Mouse (Mus musculus): ENCODE data around the gene Ggta1.

Gene Ggta1

GRCm38 (mm10) chr2:35462791-35463281 lies at the start of gene Ggta1:
Gene Ggta1 (minus strand): TSS chr2:35463231.
- in situ Hi-C loops (cut with MboI; ENCODE audit: unreplicated experiment in 2 of 2): loop anchor here (5.0 kb wide), 1 partner anchor 34 kb away; no protein-coding TSS in a partner anchor

- in situ Hi-C loops (cut with MboI; ENCODE audit: unreplicated experiment in 2 of 2): loop anchor here in 1 of 2 experiments (5.0 to 10.0 kb wide), 3 partner anchors 115 to 287 kb away; partner anchors contain the start of gene 4930402F06Rik
These were observed 49.2 kb upstream of the Ggta1 start for GRCm38 (mm10) chr2:35512226-35512625.

DNA sequence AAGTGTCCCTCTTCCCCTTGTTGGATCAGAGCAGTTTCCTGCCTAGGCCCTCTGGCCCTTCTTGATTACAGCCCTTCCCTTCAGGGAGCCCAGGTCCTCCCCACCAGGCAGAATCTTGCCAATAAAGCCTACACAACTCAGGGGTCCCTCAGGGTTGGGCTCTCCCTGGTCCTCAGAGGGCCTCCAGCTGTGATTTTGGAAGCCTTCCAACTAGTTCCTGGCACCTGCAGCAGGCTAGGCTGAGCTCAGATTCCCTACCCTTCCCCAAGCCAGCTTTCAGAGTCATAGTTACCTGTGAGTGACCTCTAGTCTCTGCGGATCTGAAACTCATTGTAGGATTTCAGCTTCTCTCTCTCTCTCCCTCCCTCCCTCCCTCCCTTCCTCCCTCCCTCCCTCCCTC lies 47.9 kb upstream of the Ggta1 start:
- in situ Hi-C loops (cut with MboI; ENCODE audit: unreplicated experiment in 2 of 2): loop anchor here in 1 of 2 experiments (5.0 to 10.0 kb wide), 3 partner anchors 114 to 286 kb away; partner anchors contain the start of gene 4930402F06Rik

DNA sequence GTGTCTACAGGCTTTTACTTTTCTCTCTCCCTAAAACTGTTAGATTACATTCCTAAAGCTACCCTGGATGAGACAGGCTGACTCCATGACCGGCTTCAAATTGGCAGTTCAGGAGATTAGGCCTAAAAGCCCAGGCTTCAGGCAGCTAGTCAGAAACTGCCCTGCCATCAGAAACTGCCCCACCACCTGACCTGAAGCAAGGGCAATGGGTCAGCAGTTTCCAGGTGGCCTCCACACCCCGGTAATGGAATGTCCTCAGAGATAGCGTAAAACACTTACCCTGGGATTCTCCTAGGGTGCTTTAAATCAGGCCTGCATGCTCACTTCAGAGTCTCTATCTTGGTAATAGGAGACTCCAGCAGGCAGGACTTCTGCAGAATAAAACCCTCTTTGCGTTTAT lies 46.9 kb upstream of the Ggta1 start:
- in situ Hi-C loops (cut with MboI; ENCODE audit: unreplicated experiment in 2 of 2): loop anchor here (5.0 to 10.0 kb wide), 5 partner anchors 65 to 295 kb away; partner anchors contain the start of gene 4930402F06Rik (in 1 of the 2)

DNA sequence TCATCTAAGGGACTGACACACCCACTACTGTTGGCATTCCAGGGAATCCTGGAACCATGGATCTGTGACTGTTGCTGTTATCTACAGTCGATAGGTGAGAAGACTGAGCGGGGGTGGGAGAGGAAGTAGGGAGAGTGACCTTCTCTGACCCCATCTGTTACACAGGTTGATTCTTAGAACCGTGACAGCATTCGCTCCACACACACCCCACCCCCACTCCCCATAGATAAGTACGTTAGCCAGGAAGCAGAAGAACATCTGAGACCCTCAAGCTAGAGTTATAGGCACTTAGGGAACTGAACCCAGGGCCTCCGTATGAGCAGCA lies 46.3 kb upstream of the Ggta1 start:
- in situ Hi-C loops (cut with MboI; ENCODE audit: unreplicated experiment in 2 of 2): loop anchor here in 1 of 2 experiments (10.0 kb wide), 2 partner anchors 65 to 295 kb away; no protein-coding TSS in a partner anchor

GRCm38 (mm10) chr2:35508597-35509342 lies 45.7 kb upstream of the Ggta1 start:
- in situ Hi-C loops (cut with MboI; ENCODE audit: unreplicated experiment in 2 of 2): loop anchor here in 1 of 2 experiments (10.0 kb wide), 2 partner anchors 64 to 294 kb away; no protein-coding TSS in a partner anchor

DNA sequence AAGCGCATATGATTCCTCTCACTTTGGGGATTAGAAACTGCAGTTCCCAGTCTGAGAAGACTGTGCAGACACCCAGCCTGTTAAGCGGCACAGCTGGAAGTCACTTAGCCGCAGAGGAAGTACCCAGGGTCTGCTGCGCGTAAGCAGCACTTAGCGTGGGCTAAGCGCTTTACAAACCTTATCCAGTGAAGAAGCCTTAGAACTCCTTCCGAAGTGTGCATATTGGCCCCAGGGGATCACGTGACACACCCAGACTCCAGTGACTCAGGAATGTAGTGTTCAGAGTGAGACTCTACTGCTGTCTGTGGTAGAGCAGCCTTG lies 44.1 kb upstream of the Ggta1 start:
- in situ Hi-C loops (cut with MboI; ENCODE audit: unreplicated experiment in 2 of 2): loop anchor here in 1 of 2 experiments (10.0 kb wide), 2 partner anchors 62 to 292 kb away; no protein-coding TSS in a partner anchor

DNA sequence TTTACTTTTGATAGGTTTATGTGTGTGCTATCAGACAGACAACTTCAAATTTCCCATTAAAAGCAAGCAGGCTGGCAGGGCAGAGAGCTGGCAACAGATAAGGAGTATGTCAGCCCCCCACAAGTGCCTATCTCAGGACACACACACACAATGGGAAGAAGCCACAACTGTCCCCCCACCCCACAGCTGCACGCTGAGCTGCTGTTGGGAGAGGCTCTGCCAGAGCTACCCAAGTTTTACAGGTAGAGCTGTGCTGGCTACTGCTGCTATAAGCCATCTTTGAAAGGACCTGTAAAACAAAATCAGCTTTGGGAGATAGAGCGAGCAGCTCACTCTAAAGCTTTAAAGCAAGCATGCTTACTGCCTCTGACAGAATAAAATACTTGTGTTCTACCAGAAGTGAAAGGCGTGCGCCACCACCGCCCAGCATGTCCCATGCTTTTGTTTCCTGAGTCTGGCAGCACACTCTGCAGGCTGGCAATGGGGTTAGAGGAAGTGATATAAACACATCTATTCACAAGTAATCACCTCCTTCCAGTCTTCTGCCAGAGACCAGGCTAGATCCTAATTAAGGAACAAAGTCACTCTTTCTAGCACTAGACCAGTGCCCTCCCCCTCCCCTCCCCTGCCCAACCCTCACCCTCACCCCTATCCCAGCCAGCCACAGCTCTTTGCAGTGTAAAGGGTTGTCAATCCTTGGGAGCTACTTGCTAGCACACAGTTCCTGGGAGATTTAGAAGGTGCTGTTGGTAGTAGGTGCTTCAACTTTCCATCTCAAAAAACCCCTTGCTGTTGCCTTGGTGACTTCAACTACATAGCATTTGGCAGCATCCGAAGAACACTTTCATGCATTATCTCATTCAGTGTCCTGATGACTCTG lies 43.5 kb upstream of the Ggta1 start:
- in situ Hi-C loops (cut with MboI; ENCODE audit: unreplicated experiment in 2 of 2): loop anchor here in 1 of 2 experiments (10.0 kb wide), 2 partner anchors 62 to 292 kb away; no protein-coding TSS in a partner anchor

GRCm38 (mm10) chr2:35505519-35506286 lies 42.7 kb upstream of the Ggta1 start:
- in situ Hi-C loops (cut with MboI; ENCODE audit: unreplicated experiment in 2 of 2): loop anchor here in 1 of 2 experiments (10.0 kb wide), 2 partner anchors 61 to 291 kb away; no protein-coding TSS in a partner anchor

DNA sequence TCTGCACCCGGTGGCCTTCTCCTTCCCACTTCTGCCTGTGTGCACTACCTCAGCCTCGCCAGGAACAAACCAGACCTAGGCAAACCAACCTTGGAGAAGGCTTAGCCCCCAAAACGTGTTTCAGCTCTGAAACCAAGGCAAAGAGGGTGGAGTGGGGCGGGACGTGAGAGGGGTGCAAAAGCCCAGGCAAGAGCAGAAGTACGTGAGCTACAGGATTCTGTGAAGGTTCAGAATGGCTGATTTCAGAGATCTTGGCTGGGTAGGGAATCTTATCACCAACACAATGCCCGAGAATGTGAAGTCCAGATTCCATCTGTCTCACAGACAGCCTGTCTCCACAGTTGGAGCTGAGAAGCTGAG lies 41.4 kb upstream of the Ggta1 start:
- in situ Hi-C loops (cut with MboI; ENCODE audit: unreplicated experiment in 2 of 2): loop anchor here in 1 of 2 experiments (10.0 kb wide), 2 partner anchors 60 to 290 kb away; no protein-coding TSS in a partner anchor

- in situ Hi-C loops (cut with MboI; ENCODE audit: unreplicated experiment in 2 of 2): loop anchor here in 1 of 2 experiments (10.0 kb wide), 2 partner anchors 59 to 289 kb away; no protein-coding TSS in a partner anchor
These were observed 40.8 kb upstream of the Ggta1 start for GRCm38 (mm10) chr2:35503723-35504416.

DNA sequence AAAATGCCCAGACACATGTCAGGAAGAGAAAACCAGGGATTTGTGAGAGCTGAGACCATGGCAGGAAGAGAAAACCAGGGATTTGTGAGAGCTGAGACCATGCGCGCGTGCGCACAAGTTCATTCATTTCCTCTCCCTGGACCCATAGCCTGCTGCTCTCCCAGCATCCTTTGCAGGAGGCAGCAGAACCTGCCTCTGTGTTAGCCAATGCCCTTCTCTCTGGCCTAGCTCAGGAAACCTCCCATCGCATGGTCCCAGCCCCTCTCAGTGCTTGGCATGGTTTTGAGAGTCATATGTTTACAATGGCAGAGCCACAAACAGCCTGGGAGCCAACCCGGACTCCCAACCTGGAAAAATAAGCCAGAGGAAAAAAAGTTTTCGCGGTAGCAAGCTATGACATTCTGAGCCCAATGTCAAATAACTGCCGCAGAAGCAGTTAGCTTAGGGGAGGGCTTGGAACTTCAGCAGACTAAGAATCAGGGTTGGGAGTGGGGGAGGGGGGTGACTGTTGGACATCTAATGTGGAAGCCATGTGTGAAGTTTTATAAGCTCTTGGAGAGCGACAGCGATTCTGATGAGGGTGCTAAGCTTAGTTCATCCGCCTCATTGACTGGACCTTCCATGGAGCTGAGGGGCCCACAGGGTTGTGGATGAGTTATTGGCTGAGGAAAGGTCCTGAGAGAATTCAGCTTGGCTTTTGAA lies 40.1 kb upstream of the Ggta1 start:
- in situ Hi-C loops (cut with MboI; ENCODE audit: unreplicated experiment in 2 of 2): loop anchor here in 1 of 2 experiments (10.0 kb wide), 2 partner anchors 58 to 288 kb away; no protein-coding TSS in a partner anchor

DNA sequence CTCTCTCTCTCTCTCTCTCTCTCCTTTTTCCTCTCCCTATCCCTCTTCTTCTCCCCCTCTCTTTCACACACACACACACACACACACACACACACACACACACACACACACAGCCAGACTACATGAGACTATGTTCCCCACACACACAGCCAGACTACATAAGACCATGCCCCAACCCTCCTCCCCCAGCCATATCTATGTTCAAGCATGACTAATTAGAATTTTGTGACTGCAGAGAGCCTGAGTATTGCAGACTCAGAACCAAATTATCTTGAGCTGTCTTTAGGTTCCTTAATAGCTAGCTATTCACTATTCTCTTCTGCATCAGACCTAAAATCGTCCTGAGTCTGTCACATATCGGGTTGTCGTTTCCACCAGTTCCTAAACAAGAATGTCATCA lies 39.5 kb upstream of the Ggta1 start:
- in situ Hi-C loops (cut with MboI; ENCODE audit: unreplicated experiment in 2 of 2): loop anchor here in 1 of 2 experiments (10.0 kb wide), 2 partner anchors 58 to 288 kb away; no protein-coding TSS in a partner anchor

DNA sequence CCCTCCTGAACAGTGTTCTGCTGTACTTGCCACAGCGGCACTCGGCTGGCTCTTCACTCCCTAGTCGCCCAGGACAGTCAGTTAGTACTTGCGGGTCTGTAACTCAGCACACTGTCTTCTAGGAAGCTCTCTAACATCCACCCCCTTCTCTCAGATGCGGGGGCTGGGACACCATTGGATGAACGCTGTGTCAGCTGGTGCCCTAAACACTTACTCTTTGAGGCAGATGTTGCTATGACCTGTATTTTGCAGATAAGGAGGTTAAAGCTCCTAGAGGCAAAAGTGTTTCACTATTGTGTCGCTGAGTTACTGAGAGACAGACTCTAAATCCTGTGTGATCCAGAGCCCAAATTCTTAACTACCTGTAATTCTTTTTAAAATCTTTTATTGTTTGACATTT lies 36.4 kb upstream of the Ggta1 start:
- in situ Hi-C loops (cut with MboI; ENCODE audit: unreplicated experiment in 2 of 2): loop anchor here (5.0 kb wide), 2 partner anchors 37 to 102 kb away; partner anchors contain the start of genes Ggta1 (in 2 of the 2) and 4930402F06Rik (in 1 of the 2)

DNA sequence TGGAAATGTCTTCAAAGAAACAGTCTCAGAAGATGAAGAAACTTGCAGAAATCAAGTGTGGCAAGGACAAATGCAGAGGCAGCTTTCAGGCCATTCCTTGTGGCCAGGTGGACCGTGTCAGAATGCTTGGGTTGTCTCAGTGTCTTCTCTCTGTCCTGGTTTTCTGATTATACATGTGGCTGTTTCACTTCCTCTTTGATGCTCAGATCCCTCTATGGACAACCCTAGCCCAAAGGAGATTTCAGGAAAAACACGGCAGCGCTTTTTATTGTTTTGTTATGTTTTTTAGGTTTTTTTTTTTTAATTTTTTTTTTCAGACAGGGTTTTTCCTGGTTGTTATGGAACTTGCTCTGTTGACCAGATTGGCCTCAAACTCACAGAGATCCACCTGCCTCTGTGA lies 35.9 kb upstream of the Ggta1 start:
- in situ Hi-C loops (cut with MboI; ENCODE audit: unreplicated experiment in 2 of 2): loop anchor here (5.0 kb wide), 2 partner anchors 37 to 102 kb away; partner anchors contain the start of genes Ggta1 (in 2 of the 2) and 4930402F06Rik (in 1 of the 2)

DNA sequence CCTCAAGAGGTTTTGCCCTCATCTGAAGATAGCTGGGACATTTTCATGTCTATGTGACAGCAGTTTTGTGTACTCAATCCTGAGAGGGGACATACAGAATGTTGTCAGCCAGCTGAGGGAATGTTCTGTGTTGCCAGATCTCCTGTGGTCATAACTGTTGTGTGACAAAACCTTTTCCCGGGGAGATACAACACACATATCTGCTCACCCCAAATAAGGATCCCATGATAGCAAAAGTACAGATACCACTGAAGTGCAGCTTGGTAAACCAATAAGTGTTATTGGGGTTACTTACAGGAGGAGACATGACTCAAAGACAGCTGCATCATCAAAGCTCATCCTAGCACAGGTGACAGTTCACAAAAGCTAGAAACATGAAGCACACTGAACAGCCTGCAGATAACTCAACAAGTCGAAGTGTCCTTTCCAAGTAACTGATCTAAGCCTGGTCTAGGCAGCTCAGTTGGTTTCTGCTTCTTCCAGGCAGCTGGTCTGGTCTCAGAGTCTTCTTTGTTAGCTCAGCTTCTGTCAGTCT lies 34.7 kb upstream of the Ggta1 start:
- in situ Hi-C loops (cut with MboI; ENCODE audit: unreplicated experiment in 2 of 2): loop anchor here (5.0 kb wide), 2 partner anchors 35 to 100 kb away; partner anchors contain the start of genes Ggta1 (in 2 of the 2) and 4930402F06Rik (in 1 of the 2)

- in situ Hi-C loops (cut with MboI; ENCODE audit: unreplicated experiment in 2 of 2): loop anchor here (5.0 kb wide), 2 partner anchors 34 to 99 kb away; partner anchors contain the start of genes Ggta1 (in 2 of the 2) and 4930402F06Rik (in 1 of the 2)
These were observed 33.4 kb upstream of the Ggta1 start for GRCm38 (mm10) chr2:35496279-35497013.

Measured in v-Abl transformed pro-B cells (cell line).